Mouse (Mus musculus) stomach, embryonic 16.5 days (tissue): ENCODE measurements around the gene Fpr1. TPM values are rescaled to one million over a fixed set of nuclear protein-coding genes. Genes with fewer than 3 reads are reported as not detected.
"Not testable (repeated sequence)": the region's sequence is repeated elsewhere in the genome, so short reads cannot be mapped to it uniquely, and the experiment has no call there.

Experiments used
- ATAC-seq: fragments of 200-750 bp; cut with Nextera tagmentation; 2 replicates; pipeline ENCODE4 v1.8.0; 2017; ENCODE audit warnings: moderate number of reproducible peaks, moderate TSS enrichment; ENCODE audit not compliant: insufficient read depth, low FRiP score
- H3K27ac ChIP-seq: fragments of 300-500 bp; sonication (generic); 2 replicates; pipeline ENCODE4 v1.5.1; 2014; ENCODE audit warnings: low read length
- H3K27me3 ChIP-seq: fragments of 300-500 bp; sonication (generic); 2 replicates; pipeline ENCODE4 v1.6.1; 2014; ENCODE audit warnings: low read length, control low read depth, mixed read lengths; ENCODE audit not compliant: control insufficient read depth, insufficient read depth
- H3K36me3 ChIP-seq: fragments of 300-500 bp; sonication (generic); 2 replicates; pipeline ENCODE4 v1.6.1; 2014; ENCODE audit warnings: low read length; ENCODE audit not compliant: control insufficient read depth, insufficient read depth
- H3K4me1 ChIP-seq: fragments of 300-500 bp; sonication (generic); 2 replicates; pipeline ENCODE4 v1.6.1; 2014; ENCODE audit warnings: low read length, control low read depth, mixed read lengths; ENCODE audit not compliant: control insufficient read depth, insufficient read depth
- H3K4me2 ChIP-seq: fragments of 300-500 bp; sonication (generic); 2 replicates; pipeline ENCODE4 v1.6.1; 2014; ENCODE audit warnings: low read depth, low read length, mixed read lengths
- H3K4me3 ChIP-seq: fragments of 300-500 bp; sonication (generic); replicated peaks from 2 replicates; pipeline ENCODE4 v1.5.1; 2014; ENCODE audit warnings: mild to moderate bottlenecking, low read length
- H3K9ac ChIP-seq: fragments of 300-500 bp; sonication (generic); 2 replicates; pipeline ENCODE4 v1.6.1; 2014; ENCODE audit warnings: low read length
- H3K9me3 ChIP-seq: fragments of 300-500 bp; sonication (generic); replicated peaks from 2 replicates; pipeline ENCODE4 v1.6.1; 2016; ENCODE audit warnings: low read length, control low read depth; ENCODE audit not compliant: control insufficient read depth
- WGBS: fragments of 180-500 bp; shearing (Covaris S2); extraction: QIAGEN DNeasy Blood & Tissue Kit; methylation state at CpG from one replicate; pipeline ENCODE4 v1.1.7; 2014; 5-methylcytosine and 5-hydroxymethylcytosine counted together
- polyA plus RNA-seq: library from polyadenylated mRNA; unstranded; fragments of >200 nt; fragmentation: Nextera tagmentation; extraction: Ambion mirVana; gene quantifications from 2 replicates; pipeline ENCODE4 v1.2.1, GENCODE M21; 2015

Fpr1 gene
- polyA plus RNA-seq = 2.0 and 2.8 TPM in 2 replicates

DNA sequence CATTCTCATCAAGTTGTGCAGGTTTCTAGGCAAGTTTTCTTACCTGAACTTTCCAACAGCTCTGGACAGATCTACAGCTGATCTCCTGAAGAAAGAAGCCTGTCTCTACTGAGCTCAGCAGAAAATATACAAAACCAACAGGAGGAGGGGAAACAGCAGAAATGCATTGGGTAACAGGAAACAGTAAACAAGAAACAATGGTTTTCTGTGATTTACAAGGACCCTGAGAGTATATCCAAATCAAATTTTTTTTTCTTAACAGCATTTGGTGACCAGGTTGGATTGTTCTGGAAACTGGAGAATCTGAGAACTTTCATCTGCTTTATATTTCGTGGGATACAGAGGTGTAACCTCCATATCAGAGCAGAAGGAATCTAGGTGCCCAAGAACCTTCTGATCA is at the start of gene Fpr1:
TSS of gene Fpr1 (minus strand) at position 101 of the 400 bp plus-strand sequence.
- H3K36me3 ChIP-seq = no peaks in the 10 kb centered on the region
- H3K27me3 ChIP-seq = no peaks in the 10 kb centered on the region
- no peaks in the 10 kb centered on the region for H3K9me3 ChIP-seq
- no peak within 1 kb of the TSS for H3K27ac ChIP-seq
- no peak for ATAC-seq
- H3K4me3 ChIP-seq = no peak within 1 kb of the TSS
- no peaks in the 10 kb centered on the region for H3K4me1 ChIP-seq
- WGBS = 57% methylated on average over 1 of the region's 1 CpGs
- H3K9ac ChIP-seq = no peak within 1 kb of the TSS
- no peak within 1 kb of the TSS for H3K4me2 ChIP-seq

DNA sequence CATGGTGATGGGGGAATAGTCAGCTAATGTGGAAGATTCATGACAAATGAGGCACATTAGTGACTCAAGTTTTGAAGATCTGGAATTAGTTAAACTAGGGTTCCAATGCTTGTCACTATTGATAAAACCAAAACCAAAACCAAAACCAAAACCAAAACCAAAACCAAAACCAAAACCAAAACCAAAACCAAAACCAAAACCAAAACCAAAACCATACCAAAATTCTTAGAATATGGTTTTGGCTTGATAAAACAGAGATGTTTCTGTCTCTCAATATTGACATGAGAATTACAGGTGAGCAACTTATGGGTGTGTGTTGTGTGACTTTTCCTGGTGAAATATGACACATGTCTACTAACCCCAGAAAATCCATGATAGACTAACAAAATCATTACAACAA is 34.0 kb upstream of the Fpr1 start:
- Histone ChIP-seq H3K9ac (no peak overlapping the region), H3K36me3 (no peaks in the 10 kb centered on the region), H3K4me2 (no peak overlapping the region), H3K9me3 (no peaks in the 10 kb centered on the region), H3K27ac (no peak overlapping the region), H3K4me3 (no peak overlapping the region), H3K27me3 (no peaks in the 10 kb centered on the region), H3K4me1 (no peaks in the 10 kb centered on the region)
- ATAC-seq = no peak

DNA sequence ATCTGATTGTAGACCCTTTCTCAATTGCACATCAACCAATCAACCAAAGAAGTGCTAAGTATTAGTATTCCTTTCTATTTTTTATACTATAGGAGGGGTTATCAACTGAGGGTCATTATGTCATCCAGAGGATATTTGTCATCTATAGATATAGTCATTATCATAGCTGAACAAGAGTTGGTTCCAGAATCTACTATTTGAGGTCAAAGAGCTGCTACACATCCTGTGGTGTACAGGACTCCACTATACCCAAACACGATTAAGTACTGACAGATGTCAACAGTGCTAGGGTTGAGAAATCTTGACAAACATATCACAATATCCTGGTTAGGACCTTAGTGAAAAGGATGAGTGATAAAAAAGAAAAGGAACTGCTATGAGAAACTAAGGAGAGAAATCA is 33.6 kb upstream of the Fpr1 start:
- ATAC-seq = no peak
- no peaks in the 10 kb centered on the region for H3K36me3 ChIP-seq
- no peak overlapping the region for H3K4me3 ChIP-seq
- no peaks in the 10 kb centered on the region for H3K4me1 ChIP-seq
- 90% methylated on average over 1 of the region's 1 CpGs for WGBS
- no peak overlapping the region for H3K4me2 ChIP-seq
- no peak overlapping the region for H3K9ac ChIP-seq
- H3K27me3 ChIP-seq = no peaks in the 10 kb centered on the region
- no peaks in the 10 kb centered on the region for H3K9me3 ChIP-seq
- H3K27ac ChIP-seq = no peak overlapping the region

DNA sequence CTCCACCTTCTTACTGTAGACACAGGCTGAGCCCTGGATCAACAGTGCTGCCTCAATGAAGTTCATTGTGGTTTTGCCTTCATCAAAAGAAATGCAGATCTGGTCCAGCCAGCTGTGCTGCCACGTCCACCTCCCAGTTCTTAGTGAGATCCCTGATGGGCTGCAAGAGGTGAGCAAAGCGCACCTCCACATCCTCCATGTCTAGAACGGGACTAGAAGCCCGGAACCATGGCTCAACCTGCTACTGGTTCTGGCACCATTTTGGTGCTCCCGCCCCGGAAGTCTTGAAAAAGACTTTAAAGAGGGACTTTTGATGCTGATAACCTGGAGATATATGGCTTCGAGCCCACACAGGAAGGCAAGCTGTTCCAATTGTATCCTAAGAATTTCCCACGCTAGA is 28.9 kb upstream of the Fpr1 start:
- H3K36me3 ChIP-seq, ATAC-seq, H3K4me3 ChIP-seq, H3K4me2 ChIP-seq, H3K9me3 ChIP-seq, H3K27ac ChIP-seq, H3K9ac ChIP-seq, H3K27me3 ChIP-seq, H3K4me1 ChIP-seq: not testable (repeated sequence)
- WGBS = 89% methylated on average over 8 of the region's 8 CpGs

DNA sequence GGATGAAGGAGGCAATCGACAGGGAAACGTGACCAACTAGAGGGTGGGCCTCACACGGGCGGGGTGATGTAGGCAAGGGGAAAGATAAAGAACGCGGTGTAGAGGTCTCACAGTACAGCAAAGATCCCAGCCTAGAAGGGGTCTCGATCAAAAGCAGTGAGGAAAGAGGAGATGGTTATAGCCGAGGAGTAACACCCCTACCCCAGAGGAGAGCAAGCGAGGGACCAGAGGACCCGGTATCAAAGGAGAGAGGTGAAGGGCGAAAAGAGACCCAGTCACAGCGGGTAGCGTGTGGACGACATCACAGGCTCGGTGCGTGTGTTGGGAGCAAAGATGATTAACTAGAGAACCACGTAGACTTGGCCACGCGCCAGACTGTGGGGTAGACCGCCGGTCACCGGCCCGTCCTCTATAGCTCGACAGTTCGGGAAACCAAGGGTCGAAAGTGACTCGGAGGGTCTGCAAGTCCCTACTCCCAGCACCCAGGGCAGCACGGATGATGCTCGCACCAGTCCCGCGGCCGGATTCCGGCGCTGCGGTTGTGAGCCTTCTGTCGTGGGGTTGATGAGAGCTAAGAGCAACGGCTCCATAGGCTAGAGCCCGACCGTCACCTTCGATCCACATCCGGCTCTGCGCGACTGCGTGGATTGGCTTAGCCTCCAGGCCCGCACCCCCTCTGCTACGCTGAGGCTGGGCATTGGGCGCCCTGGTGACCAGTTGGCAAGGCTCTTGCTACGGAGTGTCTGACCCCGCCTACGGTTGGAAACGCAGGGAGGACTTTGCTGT is 26.1 kb upstream of the Fpr1 start:
- Histone ChIP-seq H3K9me3 (no peaks in the 10 kb centered on the region), H3K4me3 (peak overlapping the region; percentile 57), H3K27me3 (no peaks in the 10 kb centered on the region), H3K4me2 (peak overlapping the region; percentile 67), H3K9ac (peak overlapping the region; percentile 72), H3K4me1 (no peaks in the 10 kb centered on the region; the same call in 1 of the 2 replicates), H3K27ac (no peak overlapping the region), H3K36me3 (no peaks in the 10 kb centered on the region)
- peak; percentile 99 for ATAC-seq
- WGBS = 15% methylated on average over 51 of the region's 51 CpGs

DNA sequence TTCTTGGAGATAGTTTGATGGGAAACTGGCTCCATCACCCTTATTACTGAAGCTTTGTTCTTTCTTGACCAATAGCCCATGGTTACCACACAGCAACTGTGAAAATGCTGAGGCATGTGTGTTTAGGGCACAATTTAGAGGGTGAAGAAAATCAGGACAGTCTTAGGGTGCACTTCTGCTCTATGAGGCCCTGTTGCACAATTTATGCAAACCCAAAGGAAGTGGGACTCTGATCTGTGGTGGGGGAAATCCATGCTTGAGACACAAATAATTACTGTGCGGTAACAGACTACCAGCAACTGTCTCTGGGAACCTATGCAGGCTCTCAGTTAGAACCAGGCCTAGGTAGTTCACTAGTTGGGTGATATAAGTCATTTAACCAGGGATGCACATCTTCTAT is 17.0 kb upstream of the Fpr1 start:
- Histone ChIP-seq H3K4me3 (no peak overlapping the region), H3K4me1 (no peaks in the 10 kb centered on the region), H3K27me3 (no peaks in the 10 kb centered on the region), H3K27ac (no peak overlapping the region), H3K36me3 (no peaks in the 10 kb centered on the region), H3K9me3 (no peaks in the 10 kb centered on the region), H3K4me2 (no peak overlapping the region), H3K9ac (no peak overlapping the region)
- no peak for ATAC-seq
- WGBS = 71% methylated on average over 1 of the region's 1 CpGs

DNA sequence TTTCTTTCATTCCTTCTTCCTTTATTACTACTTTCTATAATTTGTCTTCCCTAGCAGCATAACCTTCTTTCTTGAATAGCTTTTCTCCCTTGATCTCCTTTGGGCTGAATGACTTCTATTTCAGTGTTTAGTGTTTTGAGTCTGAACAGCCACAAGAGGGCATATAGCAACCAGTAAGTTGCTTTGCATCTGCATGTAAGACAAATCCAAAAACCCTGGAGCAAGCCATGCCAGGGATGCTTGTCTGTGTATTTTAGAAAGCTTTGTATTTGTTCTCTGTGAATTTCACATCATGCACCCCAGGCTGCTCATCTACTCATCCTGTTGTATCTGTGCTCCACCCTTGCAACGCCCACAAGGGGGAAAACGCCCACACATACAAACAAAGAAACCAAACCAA is 15.5 kb upstream of the Fpr1 start:
- no peak for ATAC-seq
- no peaks in the 10 kb centered on the region for H3K9me3 ChIP-seq
- WGBS = 88% methylated on average over 2 of the region's 2 CpGs

DNA sequence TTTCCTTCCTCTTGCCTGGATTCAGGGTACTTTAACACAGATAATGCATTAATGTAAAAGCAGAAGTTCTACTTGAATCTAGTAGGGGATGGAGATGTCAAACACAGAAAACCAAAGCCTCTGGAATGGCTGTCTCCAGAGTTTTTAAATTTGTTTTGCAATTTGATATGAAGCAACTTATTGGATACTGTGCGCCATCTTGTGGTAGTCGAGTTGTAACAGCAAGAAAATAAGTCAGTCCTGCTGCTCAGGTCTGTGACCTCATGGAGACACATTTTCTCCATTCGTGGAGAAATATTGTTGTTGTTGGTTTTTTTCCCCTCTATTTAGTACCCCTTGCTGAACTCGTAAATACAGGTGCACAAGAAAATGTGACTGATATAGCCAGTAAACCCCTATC is 12.3 kb upstream of the Fpr1 start:
- H3K4me2 ChIP-seq = no peak overlapping the region
- H3K9ac ChIP-seq = no peak overlapping the region
- H3K36me3 ChIP-seq = no peaks in the 10 kb centered on the region
- no peak overlapping the region for H3K27ac ChIP-seq
- WGBS = under 1% methylated on average over 4 of the region's 4 CpGs
- no peak overlapping the region for H3K4me3 ChIP-seq
- ATAC-seq = no peak
- H3K4me1 ChIP-seq = no peaks in the 10 kb centered on the region
- no peaks in the 10 kb centered on the region for H3K9me3 ChIP-seq
- no peaks in the 10 kb centered on the region for H3K27me3 ChIP-seq

More for the DNA sequence above, 15.5 kb upstream of the Fpr1 start:
- Histone ChIP-seq H3K36me3 (no peaks in the 10 kb centered on the region), H3K4me3 (no peak overlapping the region), H3K27me3 (no peaks in the 10 kb centered on the region), H3K27ac (no peak overlapping the region), H3K4me2 (no peak overlapping the region), H3K9ac (no peak overlapping the region), H3K4me1 (no peaks in the 10 kb centered on the region)

DNA sequence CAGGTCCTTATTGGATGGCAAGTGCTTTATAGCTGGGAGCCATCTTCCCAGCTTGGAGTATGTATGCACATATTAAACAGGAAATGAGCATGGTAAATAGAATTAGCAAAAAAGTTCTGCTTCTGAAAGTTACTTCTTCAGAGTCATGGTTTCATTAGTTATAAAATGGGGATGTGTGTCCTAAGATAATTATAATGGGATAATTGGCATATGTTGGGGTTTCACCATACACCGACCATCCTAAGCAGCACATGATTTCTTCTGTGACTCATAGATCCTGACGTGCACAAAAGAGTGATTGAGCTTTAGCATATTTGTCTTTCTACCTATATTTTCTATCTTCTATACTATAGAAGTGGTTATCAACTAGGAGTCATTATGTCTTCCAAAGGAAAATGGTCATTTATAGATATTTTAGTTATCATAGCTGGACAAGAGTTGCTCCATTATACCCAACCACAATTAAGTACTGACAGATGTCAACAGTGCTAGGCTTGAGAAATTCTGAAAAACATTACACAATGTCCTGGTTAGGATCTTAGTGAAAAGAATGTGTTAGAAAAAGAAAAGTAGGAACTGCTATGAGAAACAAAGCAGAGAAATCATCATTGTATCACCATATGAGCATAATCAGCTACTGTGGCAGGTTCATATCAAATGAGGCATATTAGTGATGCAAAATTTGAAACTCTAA is 6.1 kb upstream of the Fpr1 start:
- Histone ChIP-seq H3K36me3 (no peaks in the 10 kb centered on the region), H3K27me3 (no peaks in the 10 kb centered on the region), H3K9ac (no peak overlapping the region), H3K4me3 (no peak overlapping the region), H3K9me3 (no peaks in the 10 kb centered on the region), H3K4me2 (no peak overlapping the region), H3K4me1 (no peaks in the 10 kb centered on the region), H3K27ac (no peak overlapping the region)
- WGBS = 77% methylated on average over 2 of the region's 2 CpGs
- no peak for ATAC-seq
